Mouse (Mus musculus) midbrain, embryonic 16.5 days (tissue): ENCODE data around the gene Ppa2. TPM values are rescaled to one million over a fixed set of nuclear protein-coding genes. Genes with fewer than 3 reads are reported as not detected.

Source experiments
- polyA plus RNA-seq: library from polyadenylated mRNA; unstranded; fragments of >200 nt; fragmentation: Nextera tagmentation; extraction: Ambion mirVana; gene quantifications from 2 replicates; pipeline ENCODE4 v1.2.1, GENCODE M21; 2015

Gene Ppa2
- polyA plus RNA-seq, 1 experiment from 2014 or later: 96.0 TPM

Other genes starting within 250 kb of the Ppa2 start
- 17.6 and 19.7 TPM in 2 replicates for gene Ints12, start 218.3 kb upstream of the Ppa2 start, polyA plus RNA-seq
- 3.5 and 4.0 TPM in 2 replicates for gene Gstcd, start 218.1 kb upstream of the Ppa2 start, polyA plus RNA-seq
- gene Arhgef38, start 75.2 kb upstream of the Ppa2 start, polyA plus RNA-seq: 0.08 and 0.10 TPM in 2 replicates
- gene Tet2, start 235.0 kb downstream of the Ppa2 start, polyA plus RNA-seq: 20.6 and 22.2 TPM in 2 replicates